Mouse (Mus musculus) lung, postnatal 25 days (tissue): ENCODE results near the gene Me3.
A peak's percentile ranks its signal among the peaks of the same experiment; 100 is the strongest.

Experiments used
- DNase-seq: peaks from one replicate; pipeline ENCODE4 v3.0.0; 2022; ENCODE audit warnings: low spot score

Me3 gene

GRCm38 (mm10) chr7:89666361-89666760 lies 34.2 kb downstream of the Me3 start:
- no peak for DNase-seq

DNA sequence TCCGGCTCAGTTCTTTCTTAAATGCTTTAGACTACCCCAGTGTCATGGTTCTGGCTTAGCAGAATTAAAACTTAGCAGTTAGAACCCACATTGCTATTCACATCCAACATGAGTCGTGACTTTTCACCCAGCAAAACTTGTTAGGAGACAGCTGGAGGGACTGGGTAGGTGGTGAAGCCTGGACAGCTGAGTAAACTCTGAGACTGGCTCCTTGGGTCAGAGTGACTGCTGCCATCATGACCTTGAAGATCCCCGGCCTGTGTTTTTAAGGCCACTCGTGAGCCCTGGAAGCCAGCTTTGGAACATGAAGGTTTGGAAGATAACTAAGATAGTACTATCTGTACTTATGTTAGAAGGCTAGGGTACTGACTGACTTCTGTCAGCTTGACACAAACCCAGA lies 35.4 kb downstream of the Me3 start:
- no peak for DNase-seq

DNA sequence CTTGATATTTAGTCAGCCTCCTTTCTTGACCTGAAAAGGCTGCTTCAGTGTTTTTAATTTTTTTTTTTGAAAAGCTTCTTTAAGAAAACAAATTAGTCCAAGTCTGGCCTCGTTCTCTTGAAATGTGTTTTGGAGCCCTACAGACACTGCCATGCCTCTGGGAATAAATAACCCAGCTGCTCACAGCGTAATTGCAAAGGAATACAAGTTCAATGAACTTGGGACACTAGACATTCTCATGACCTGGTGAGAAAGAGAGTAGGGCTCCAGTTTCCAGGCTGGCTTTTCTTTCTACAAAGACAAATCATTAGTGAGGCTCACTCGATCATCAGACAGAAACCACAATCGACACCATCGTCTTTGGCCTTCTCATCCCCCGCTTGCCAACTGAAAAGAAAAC lies 37.3 kb downstream of the Me3 start:
- peak; percentile 10 for DNase-seq

DNA sequence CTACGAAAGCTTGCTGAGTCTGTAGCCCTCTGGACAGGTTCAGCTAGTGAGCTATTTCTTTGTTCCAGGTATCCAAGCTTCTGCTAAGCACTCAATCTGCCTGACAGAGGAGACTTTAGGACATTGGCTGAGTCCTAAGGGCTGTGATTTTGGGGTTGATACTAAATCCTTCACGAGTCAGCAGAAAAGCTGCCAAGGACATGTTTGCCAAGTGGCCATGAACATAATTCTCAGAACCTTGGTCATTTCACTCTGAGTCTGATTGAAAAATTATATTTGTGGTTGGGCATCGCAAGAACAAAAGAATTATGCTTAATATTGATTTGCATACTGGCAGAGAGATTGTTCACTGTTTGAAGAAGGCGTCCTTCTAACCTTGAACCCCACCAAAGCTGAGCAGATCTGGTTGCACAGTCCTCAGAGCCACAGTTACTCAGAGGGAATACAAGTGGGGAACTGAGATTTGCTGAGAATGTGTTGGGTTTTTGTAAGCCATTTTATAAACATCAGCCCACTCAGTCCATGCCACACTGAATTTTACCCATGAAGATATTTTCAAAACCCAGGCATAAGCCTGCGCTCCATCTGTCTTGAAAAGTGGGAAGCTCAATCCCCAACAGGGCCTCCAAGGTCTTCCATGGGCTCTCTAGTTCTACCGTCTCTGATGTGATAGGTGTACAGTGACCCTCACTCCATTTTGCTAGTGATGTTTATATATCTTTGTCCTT lies 39.1 kb downstream of the Me3 start:
- no peak for DNase-seq

- DNase-seq, result no peak
Observed at GRCm38 (mm10) chr7:89676176-89676575, 44.0 kb downstream of the Me3 start.

- no peak for DNase-seq
Observed at GRCm38 (mm10) chr7:89677850-89678249, 45.7 kb downstream of the Me3 start.

DNA sequence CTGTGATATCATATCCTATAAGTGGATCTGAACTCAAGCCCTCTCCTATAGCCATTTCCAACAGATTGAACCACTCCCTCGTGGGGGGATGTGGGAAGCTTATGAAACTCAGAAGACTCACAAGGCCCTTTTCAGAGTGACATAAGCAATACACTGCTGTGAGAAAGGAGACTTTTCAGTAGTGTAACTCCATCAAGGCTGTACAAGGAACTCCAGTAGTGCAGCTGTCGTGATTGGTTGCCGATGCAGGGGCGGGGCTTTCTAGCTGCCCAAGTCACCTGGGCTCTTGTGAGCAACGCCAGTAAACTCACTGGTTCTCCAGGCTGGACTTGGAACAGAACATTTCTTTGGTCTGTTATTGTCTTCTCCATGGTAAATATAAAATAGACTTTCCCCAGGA lies 46.5 kb downstream of the Me3 start:
- no peak for DNase-seq

- no peak for DNase-seq
Observed at GRCm38 (mm10) chr7:89679139-89679538, 46.9 kb downstream of the Me3 start.

DNA sequence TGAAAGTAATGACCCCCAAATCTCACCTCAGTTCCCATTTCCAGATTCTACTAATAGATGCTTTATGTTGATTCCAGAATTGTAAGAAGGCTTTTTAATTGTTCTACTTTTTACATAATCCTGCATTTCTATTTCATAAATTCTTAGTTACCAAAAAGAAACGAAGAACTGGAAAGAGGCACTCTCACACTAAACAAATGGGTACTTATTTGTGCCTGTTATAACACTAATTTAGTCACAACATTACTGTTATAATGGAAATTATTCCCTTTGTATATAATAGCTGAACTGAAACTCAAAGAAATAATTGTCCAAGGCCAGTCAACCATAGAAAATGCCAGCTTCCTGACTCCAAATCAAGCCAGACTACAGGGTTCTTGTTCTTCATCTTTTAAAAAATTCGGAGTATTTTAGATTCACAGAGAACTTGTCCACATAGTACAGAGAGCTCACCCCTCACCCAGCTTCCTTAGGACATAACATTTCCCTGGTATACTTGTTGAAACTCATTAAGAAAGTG lies 47.5 kb downstream of the Me3 start:
- no peak for DNase-seq

GRCm38 (mm10) chr7:89680891-89681290 lies 48.7 kb downstream of the Me3 start:
- DNase-seq, result no peak

DNA sequence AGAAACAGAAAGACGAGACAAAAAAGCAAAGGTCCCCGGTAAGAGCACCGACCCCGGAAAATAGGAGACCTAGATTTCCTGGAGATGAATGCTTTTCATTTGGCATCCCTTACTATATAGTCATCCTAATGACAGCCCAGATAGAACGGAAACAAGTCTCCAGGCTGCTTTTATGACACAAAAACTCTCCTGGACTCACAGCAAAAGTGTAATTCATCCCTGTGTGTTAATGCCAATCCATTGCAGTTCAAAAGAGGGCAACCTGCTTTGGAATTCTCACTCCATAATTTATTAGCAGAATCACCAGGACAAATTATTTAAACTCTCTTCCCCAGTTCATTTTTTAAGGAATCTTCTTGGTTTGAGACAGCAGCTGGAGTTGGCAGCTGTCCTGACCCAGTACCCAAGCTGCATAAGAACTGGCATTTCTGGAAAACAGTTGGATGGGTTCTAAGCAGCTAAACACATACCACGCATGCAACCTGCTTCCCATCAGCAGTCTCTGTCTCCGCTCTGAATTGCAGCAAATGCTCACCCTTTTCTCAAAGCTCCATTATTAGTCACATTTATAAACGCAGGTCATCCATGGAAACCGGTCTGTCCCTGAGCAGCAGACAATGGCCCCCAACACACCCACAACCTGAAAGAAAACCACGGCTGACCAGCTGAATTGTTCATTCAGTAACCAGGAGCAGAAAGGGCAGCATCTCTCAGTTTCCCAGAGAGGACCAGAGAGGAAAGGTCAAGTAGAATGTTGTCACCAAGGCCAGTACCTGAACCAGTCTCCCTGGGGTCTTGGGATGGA lies 49.7 kb downstream of the Me3 start:
- DNase-seq, result no peak

DNA sequence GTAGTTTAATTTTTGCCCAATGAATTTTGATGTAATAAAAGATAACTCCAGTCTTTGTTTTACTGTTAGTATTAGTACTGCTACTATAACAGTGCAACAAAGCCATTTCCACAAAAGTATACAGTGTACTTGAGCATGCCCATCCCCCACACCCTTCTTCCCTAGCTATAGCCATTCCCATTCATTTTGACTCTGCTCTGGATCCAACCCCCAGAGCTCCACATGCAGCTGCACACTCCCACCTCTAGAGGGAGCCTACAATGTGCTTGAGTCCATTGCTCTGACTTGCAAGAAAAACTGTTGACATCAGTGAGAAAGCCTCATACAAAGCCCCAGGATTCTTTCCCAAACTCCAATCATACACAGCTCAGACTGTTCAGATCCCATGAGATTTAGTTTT lies 66.0 kb downstream of the Me3 start:
- peak; percentile 65 for DNase-seq

GRCm38 (mm10) chr7:89699668-89700350 lies 67.6 kb downstream of the Me3 start:
- DNase-seq, result no peak

- DNase-seq, result no peak
Observed at GRCm38 (mm10) chr7:89700511-89700910, 68.3 kb downstream of the Me3 start.

GRCm38 (mm10) chr7:89710776-89711175 lies 78.6 kb downstream of the Me3 start:
- DNase-seq, result no peak

DNA sequence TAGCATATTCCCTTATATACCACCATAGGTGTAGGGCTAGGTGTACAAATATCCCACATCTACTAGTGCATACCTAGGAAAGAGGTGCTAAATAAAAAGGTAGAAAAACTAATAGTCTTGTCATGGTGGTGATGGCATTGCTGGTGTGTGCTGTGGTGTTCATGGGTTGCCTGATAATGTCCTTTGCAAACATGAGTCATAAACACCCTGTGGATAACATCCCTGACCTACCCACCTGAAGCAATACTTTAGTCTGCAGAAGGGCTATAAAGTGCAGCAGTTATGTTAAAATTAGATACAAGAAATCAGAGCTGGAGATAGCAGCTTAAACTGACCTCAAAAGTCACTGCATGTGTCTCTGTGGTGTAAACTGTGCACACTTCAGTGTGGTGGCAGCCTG lies 80.9 kb downstream of the Me3 start:
- DNase-seq, result no peak

- DNase-seq, result no peak
Observed at GRCm38 (mm10) chr7:89716226-89716625, 84.0 kb downstream of the Me3 start.

DNA sequence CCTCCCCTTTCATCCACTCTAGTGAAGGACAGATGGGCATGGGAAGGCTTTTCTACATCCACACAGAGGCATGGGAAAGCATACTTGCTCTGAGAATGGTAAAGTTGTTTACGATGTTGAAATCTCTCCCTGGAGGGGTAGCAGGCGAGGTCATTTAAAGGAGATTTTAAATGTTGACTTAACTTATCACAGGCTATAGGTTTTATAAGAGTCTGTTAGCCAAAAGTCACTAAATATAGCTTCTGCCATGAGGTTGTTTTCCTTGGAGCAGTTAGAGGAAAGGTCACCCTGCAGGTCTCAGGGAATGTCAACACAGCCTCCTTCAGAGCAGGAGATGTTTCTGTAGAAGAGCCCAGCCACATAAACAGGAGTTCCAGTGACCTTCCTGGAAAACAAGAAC lies 85.3 kb downstream of the Me3 start:
- DNase-seq, result no peak

DNA sequence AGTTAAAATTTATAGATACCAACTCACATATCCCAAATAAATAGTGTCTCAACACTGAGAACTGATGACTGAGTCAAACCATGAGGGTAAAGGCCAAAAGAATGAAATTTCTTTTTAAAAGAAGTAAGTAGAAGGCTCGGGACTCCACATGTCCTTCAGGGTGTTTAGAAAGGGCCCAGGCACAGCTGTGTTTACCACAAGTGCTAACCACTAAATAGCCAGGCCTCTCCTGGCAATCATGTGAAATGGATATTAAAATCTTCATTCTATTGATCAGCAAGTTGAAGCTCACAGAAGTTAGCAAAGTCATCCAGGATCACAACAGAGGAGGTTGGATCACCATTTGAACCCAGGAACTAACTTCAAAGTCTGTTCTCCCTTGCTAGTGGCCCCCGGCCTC lies 86.1 kb downstream of the Me3 start:
- DNase-seq, result no peak

DNA sequence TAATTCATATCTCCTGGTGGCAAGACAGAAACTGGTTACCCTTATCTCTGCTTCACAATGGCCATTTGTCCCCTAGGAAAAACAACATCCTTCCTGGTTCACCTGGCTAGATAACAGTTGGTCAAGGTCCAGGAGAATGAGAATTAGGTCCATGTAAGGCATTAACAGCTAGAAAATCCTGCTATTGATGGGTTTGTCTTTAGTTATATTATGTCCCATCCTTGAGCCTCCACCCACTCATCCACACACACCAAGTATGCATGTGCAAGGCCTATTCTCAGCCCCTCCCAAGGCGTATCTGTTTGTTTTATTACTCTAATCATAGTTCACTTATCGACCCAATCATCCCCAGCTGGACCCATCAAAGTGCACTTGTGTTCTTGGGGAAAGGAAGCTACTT lies 88.1 kb downstream of the Me3 start:
- no peak for DNase-seq

GRCm38 (mm10) chr7:89726712-89727111 lies 94.5 kb downstream of the Me3 start:
- DNase-seq, result no peak

DNA sequence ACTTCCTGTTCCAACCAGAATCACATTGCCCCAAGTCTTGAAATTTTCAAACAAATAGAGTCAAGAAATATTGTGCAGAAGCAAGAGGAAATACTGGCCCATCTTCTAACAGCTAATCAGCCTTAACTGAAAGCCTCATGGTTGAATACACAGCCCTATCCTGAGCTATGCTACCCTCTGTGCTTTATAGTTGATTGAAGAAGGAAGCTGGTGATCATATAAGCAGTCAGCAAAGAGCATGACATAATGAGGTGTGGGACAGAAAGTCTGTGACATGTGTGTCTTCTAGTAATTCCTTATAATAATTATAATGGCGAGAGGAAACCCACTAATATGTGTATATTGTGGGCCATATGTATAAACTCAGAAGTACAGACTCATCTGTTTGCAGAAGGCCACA lies 95.4 kb downstream of the Me3 start:
- DNase-seq, result no peak

- DNase-seq, result peak; percentile 27
Observed at GRCm38 (mm10) chr7:89728393-89728792, 96.2 kb downstream of the Me3 start.
